Mouse (Mus musculus) neural tube, embryonic 10.5 days (tissue): ENCODE results near the gene Mks1.

ENCODE experiments used
- DNase-seq: peaks from one replicate; pipeline ENCODE4 v3.0.0-alpha.2; 2017; ENCODE audit warnings: low spot score; ENCODE audit errors: extremely low spot score

Gene Mks1

GRCm38 (mm10) chr11:87875436-87875835 is 22.4 kb downstream of the Mks1 start, which contains the start of gene Epx:
TSS of gene Epx (minus strand) at chr11:87875536.
- DNase-seq: no peak

GRCm38 (mm10) chr11:87879826-87880225 is 26.8 kb downstream of the Mks1 start:
- DNase-seq: no peak

GRCm38 (mm10) chr11:87881714-87882113 is 28.7 kb downstream of the Mks1 start:
- no peak for DNase-seq

GRCm38 (mm10) chr11:87883493-87883892 is 30.5 kb downstream of the Mks1 start:
- DNase-seq: no peak

GRCm38 (mm10) chr11:87884856-87885255 is 31.8 kb downstream of the Mks1 start:
- DNase-seq: no peak

GRCm38 (mm10) chr11:87892168-87892567 is 39.2 kb downstream of the Mks1 start, which contains the start of gene Olfr462:
TSS of gene Olfr462 (minus strand) at chr11:87892268.
- no peak for DNase-seq

- no peak for DNase-seq
Measured at GRCm38 (mm10) chr11:87897287-87897686, 44.3 kb downstream of the Mks1 start, which contains the start of gene Olfr463. TSS of gene Olfr463 (minus strand) at chr11:87897387.

- no peak for DNase-seq
Measured at GRCm38 (mm10) chr11:87904331-87904730, 51.3 kb downstream of the Mks1 start.
